Mouse (Mus musculus) hindbrain, embryonic 12.5 days (tissue): ENCODE measurements around the gene Gtf3c5. TPM values are rescaled to one million over a fixed set of nuclear protein-coding genes. Genes with fewer than 3 reads are reported as not detected.

ENCODE experiments used
- ATAC-seq: fragments of 200-750 bp; cut with Nextera tagmentation; 2 replicates; pipeline ENCODE4 v1.8.0; 2017; ENCODE audit warnings: moderate TSS enrichment; ENCODE audit not compliant: low FRiP score
- H3K27ac ChIP-seq: fragments of 300-500 bp; sonication (generic); 2 replicates; pipeline ENCODE4 v1.5.1; 2016; ENCODE audit warnings: mild to moderate bottlenecking
- H3K27me3 ChIP-seq: fragments of 300-500 bp; sonication (generic); 2 replicates; pipeline ENCODE4 v1.6.1; 2016; ENCODE audit warnings: mild to moderate bottlenecking
- H3K36me3 ChIP-seq: fragments of 300-500 bp; sonication (generic); 2 replicates; pipeline ENCODE4 v1.6.1; 2016; ENCODE audit warnings: mild to moderate bottlenecking
- H3K4me1 ChIP-seq: fragments of 300-500 bp; sonication (generic); 2 replicates; pipeline ENCODE4 v1.6.1; 2016
- H3K4me2 ChIP-seq: fragments of 300-500 bp; sonication (generic); replicated peaks from 2 replicates; pipeline ENCODE4 v1.6.1; 2016; ENCODE audit warnings: mild to moderate bottlenecking
- H3K4me3 ChIP-seq: fragments of 300-500 bp; sonication (generic); 2 replicates; pipeline ENCODE4 v1.5.1; 2016; ENCODE audit warnings: mild to moderate bottlenecking
- H3K9ac ChIP-seq: fragments of 300-500 bp; sonication (generic); 2 replicates; pipeline ENCODE4 v1.6.1; 2016; ENCODE audit warnings: mild to moderate bottlenecking, moderate library complexity
- H3K9me3 ChIP-seq: fragments of 300-500 bp; sonication (generic); replicated peaks from 2 replicates; pipeline ENCODE4 v1.6.1; 2016; ENCODE audit warnings: mild to moderate bottlenecking
- WGBS: fragments of 180-500 bp; shearing (Covaris S2); methylation state at CpG from one replicate; pipeline ENCODE4 v1.1.7; 2016; 5-methylcytosine and 5-hydroxymethylcytosine counted together
- polyA plus RNA-seq: library from polyadenylated mRNA; unstranded; fragments of >200 nt; fragmentation: Nextera tagmentation; extraction: Ambion mirVana; gene quantifications from 2 replicates; pipeline ENCODE4 v1.2.1, GENCODE M21; 2016

Gtf3c5 gene
- polyA plus RNA-seq, 1 experiment from 2014 or later, result 50.0 TPM

- Histone ChIP-seq H3K4me3 (no peak overlapping the region), H3K9ac (no peak overlapping the region), H3K4me1 (no peaks in the 10 kb centered on the region), H3K36me3 (peaks cover 96% of the 10 kb centered on the region), H3K27ac (no peak overlapping the region), H3K4me2 (no peak overlapping the region), H3K27me3 (no peaks in the 10 kb centered on the region), H3K9me3 (no peaks in the 10 kb centered on the region)
- no peak for ATAC-seq
- WGBS, result 91% methylated on average over 13 of the region's 13 CpGs
Observed at GRCm38 (mm10) chr2:28549157-28549556, 34.4 kb downstream of the Gtf3c5 start.

- Histone ChIP-seq H3K9me3 (no peaks in the 10 kb centered on the region), H3K4me1 (no peaks in the 10 kb centered on the region), H3K36me3 (peaks cover 96% of the 10 kb centered on the region), H3K4me3 (no peak overlapping the region), H3K4me2 (no peak overlapping the region), H3K9ac (no peak overlapping the region), H3K27me3 (no peaks in the 10 kb centered on the region), H3K27ac (no peak overlapping the region)
- 0 out of 2 replicates have a peak, but pooled peaks have one; percentile 18 for ATAC-seq
- 54% methylated on average over 11 of the region's 11 CpGs for WGBS
Observed at GRCm38 (mm10) chr2:28547237-28548172, 36.0 kb downstream of the Gtf3c5 start.

GRCm38 (mm10) chr2:28546560-28546959 is 37.0 kb downstream of the Gtf3c5 start:
- Histone ChIP-seq H3K36me3 (peaks cover 96% of the 10 kb centered on the region), H3K9ac (no peak overlapping the region), H3K27ac (0 out of 2 replicates have a peak overlapping the region, but pooled peaks have one; percentile 31), H3K4me3 (no peak overlapping the region), H3K4me2 (no peak overlapping the region), H3K4me1 (no peaks in the 10 kb centered on the region), H3K27me3 (no peaks in the 10 kb centered on the region), H3K9me3 (no peaks in the 10 kb centered on the region)
- no peak for ATAC-seq
- WGBS, result 73% methylated on average over 6 of the region's 6 CpGs

GRCm38 (mm10) chr2:28545976-28546375 is 37.6 kb downstream of the Gtf3c5 start:
- Histone ChIP-seq H3K9me3 (no peaks in the 10 kb centered on the region), H3K27me3 (no peaks in the 10 kb centered on the region), H3K4me1 (no peaks in the 10 kb centered on the region; the same call in 1 of the 2 replicates), H3K36me3 (peaks cover 94% of the 10 kb centered on the region), H3K9ac (no peak overlapping the region), H3K27ac (peak overlapping the region; percentile 31; the same call in 1 of the 2 replicates), H3K4me3 (no peak overlapping the region), H3K4me2 (no peak overlapping the region)
- ATAC-seq, result no peak

- H3K4me1 ChIP-seq, result peaks cover 20% of the 10 kb centered on the region
- H3K9ac ChIP-seq, result no peak overlapping the region
- no peak overlapping the region for H3K4me3 ChIP-seq
- peaks cover 77% of the 10 kb centered on the region for H3K36me3 ChIP-seq
- 94% methylated on average over 8 of the region's 8 CpGs for WGBS
- H3K27me3 ChIP-seq, result no peaks in the 10 kb centered on the region
- H3K4me2 ChIP-seq, result no peak overlapping the region
- ATAC-seq, result no peak
- H3K27ac ChIP-seq, result no peak overlapping the region
- no peaks in the 10 kb centered on the region for H3K9me3 ChIP-seq
Observed at GRCm38 (mm10) chr2:28543894-28544293, 39.7 kb downstream of the Gtf3c5 start.

GRCm38 (mm10) chr2:28540587-28541227 is 42.8 kb downstream of the Gtf3c5 start:
- H3K9ac ChIP-seq, result no peak overlapping the region
- WGBS, result 78% methylated on average over 8 of the region's 8 CpGs
- ATAC-seq, result no peak
- H3K36me3 ChIP-seq, result peaks cover 49% of the 10 kb centered on the region
- H3K27ac ChIP-seq, result no peak overlapping the region
- no peak overlapping the region for H3K4me2 ChIP-seq
- H3K4me1 ChIP-seq, result peaks cover 52% of the 10 kb centered on the region
- no peaks in the 10 kb centered on the region for H3K27me3 ChIP-seq
- no peaks in the 10 kb centered on the region for H3K9me3 ChIP-seq
- H3K4me3 ChIP-seq, result no peak overlapping the region

- H3K4me3 ChIP-seq, result no peak overlapping the region
- no peak overlapping the region for H3K4me2 ChIP-seq
- WGBS, result 80% methylated on average over 2 of the region's 2 CpGs
- ATAC-seq, result no peak
- H3K27me3 ChIP-seq, result no peaks in the 10 kb centered on the region
- peaks cover 41% of the 10 kb centered on the region for H3K36me3 ChIP-seq
- H3K9me3 ChIP-seq, result no peaks in the 10 kb centered on the region
- H3K27ac ChIP-seq, result peak overlapping the region; percentile 85
- H3K4me1 ChIP-seq, result peaks cover 60% of the 10 kb centered on the region
- H3K9ac ChIP-seq, result peak overlapping the region; percentile 4; the same call in 1 of the 2 replicates
Observed at GRCm38 (mm10) chr2:28539949-28540348, 43.6 kb downstream of the Gtf3c5 start.

- peak; percentile 74 for ATAC-seq
- Histone ChIP-seq H3K9ac (peak overlapping the region; percentile 4), H3K4me2 (0 out of 2 replicates have a peak overlapping the region, but pooled peaks have one; percentile 12), H3K27me3 (no peaks in the 10 kb centered on the region), H3K9me3 (no peaks in the 10 kb centered on the region), H3K4me3 (no peak overlapping the region), H3K4me1 (peaks cover 67% of the 10 kb centered on the region), H3K36me3 (peaks cover 34% of the 10 kb centered on the region), H3K27ac (peak overlapping the region; percentile 85)
- WGBS, result 34% methylated on average over 7 of the region's 7 CpGs
Observed at GRCm38 (mm10) chr2:28539206-28539605, 44.3 kb downstream of the Gtf3c5 start.

- Histone ChIP-seq H3K27ac (peak overlapping the region; percentile 85), H3K27me3 (no peaks in the 10 kb centered on the region), H3K9ac (peak overlapping the region; percentile 4), H3K4me3 (no peak overlapping the region), H3K4me1 (peaks cover 71% of the 10 kb centered on the region), H3K9me3 (no peaks in the 10 kb centered on the region), H3K4me2 (0 out of 2 replicates have a peak overlapping the region, but pooled peaks have one; percentile 12), H3K36me3 (peaks cover 29% of the 10 kb centered on the region)
- WGBS, result 69% methylated on average over 1 of the region's 1 CpGs
- no peak for ATAC-seq
Observed at GRCm38 (mm10) chr2:28538817-28539128, 44.8 kb downstream of the Gtf3c5 start.

GRCm38 (mm10) chr2:28537995-28538816 is 45.3 kb downstream of the Gtf3c5 start:
- Histone ChIP-seq H3K9me3 (no peaks in the 10 kb centered on the region), H3K36me3 (peaks cover 24% of the 10 kb centered on the region), H3K4me1 (peaks cover 77% of the 10 kb centered on the region), H3K4me3 (no peak overlapping the region), H3K27me3 (no peaks in the 10 kb centered on the region), H3K27ac (peak overlapping the region; percentile 85), H3K9ac (peak overlapping the region; percentile 4), H3K4me2 (no peak overlapping the region)
- 69% methylated on average over 8 of the region's 8 CpGs for WGBS
- no peak for ATAC-seq

- peaks cover 83% of the 10 kb centered on the region for H3K4me1 ChIP-seq
- 26% methylated on average over 4 of the region's 4 CpGs for WGBS
- H3K36me3 ChIP-seq, result peaks cover 17% of the 10 kb centered on the region
- H3K27me3 ChIP-seq, result no peaks in the 10 kb centered on the region
- H3K27ac ChIP-seq, result peak overlapping the region; percentile 85; the same call in 1 of the 2 replicates
- no peak overlapping the region for H3K4me3 ChIP-seq
- no peak for ATAC-seq
- no peak overlapping the region for H3K9ac ChIP-seq
- no peak overlapping the region for H3K4me2 ChIP-seq
- H3K9me3 ChIP-seq, result no peaks in the 10 kb centered on the region
Observed at GRCm38 (mm10) chr2:28537634-28537920, 46.0 kb downstream of the Gtf3c5 start.
